Mouse (Mus musculus): Measurements from ENCODE around the gene Ankk1. TPM values are rescaled to one million over a fixed set of nuclear protein-coding genes. Genes with fewer than 3 reads are reported as not detected.

Ankk1 gene
- not detected in 2 replicates for polyA plus RNA-seq (2015; fragmentation: Nextera tagmentation; extraction: Ambion mirVana)

DNA sequence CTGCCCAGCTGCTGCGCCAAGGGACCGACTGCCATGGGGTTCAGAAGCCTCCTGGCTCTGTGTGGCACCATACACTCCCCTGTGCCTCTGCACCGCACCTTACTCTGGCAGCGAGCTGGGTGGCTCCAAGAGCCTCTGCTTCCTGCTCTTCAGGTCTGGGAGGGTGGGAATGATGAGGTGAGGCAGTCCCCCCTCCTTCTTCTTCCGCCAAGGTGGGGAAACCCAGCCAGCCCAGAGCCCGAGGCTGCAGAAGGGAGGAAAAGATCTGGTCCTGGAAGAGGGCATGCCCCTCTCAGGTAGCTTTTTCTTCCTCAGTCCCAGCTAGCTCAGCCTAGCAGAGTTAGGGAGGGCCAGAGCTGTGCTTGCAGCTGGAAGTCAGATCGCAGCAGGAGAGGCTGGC, at the start of gene Ankk1:
TSS of gene Ankk1 (minus strand) at position 101 of the 400 bp plus-strand sequence.
- H3K9ac ChIP-seq, result no peak within 1 kb of the TSS
- H3K27ac ChIP-seq, result no peak within 1 kb of the TSS
- H3K4me2 ChIP-seq, result no peak within 1 kb of the TSS
- 90% methylated on average over 7 of the region's 7 CpGs for WGBS
- no peaks in the 10 kb centered on the region for H3K36me3 ChIP-seq (ENCODE audit: poor library complexity, severe bottlenecking)
- H3K4me1 ChIP-seq, result peaks cover 9% of the 10 kb centered on the region; the same call in 1 of the 2 replicates
- H3K27me3 ChIP-seq, result no peaks in the 10 kb centered on the region
- no peak for ATAC-seq
- no peaks in the 10 kb centered on the region for H3K9me3 ChIP-seq (replicated peaks)
- H3K4me3 ChIP-seq, result no peak within 1 kb of the TSS

DNA sequence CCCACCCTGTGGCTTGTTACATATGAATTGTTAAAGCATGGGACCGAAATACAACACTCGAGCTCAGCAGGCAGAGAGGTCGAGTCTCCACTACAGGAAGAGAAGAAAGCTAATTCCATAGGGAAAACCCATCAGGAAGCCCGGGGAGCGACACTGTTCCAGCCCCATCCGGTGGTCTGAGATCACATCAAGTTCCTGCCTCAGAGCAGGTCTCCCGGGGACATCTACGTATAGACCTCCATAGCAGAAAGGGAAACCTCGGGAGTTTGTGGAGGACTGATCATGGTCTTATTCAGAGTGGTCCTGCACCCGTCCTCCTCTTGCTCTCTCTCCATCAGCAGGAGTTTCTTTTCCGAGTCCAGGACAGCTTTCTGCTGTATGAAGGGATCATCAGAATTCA, 45.3 kb upstream of the Ankk1 start:
- no peaks in the 10 kb centered on the region for H3K36me3 ChIP-seq (ENCODE audit: poor library complexity, severe bottlenecking)
- ATAC-seq, result no peak
- H3K4me2 ChIP-seq, result no peak overlapping the region
- H3K4me1 ChIP-seq, result no peaks in the 10 kb centered on the region
- H3K9ac ChIP-seq, result no peak overlapping the region
- H3K27me3 ChIP-seq, result no peaks in the 10 kb centered on the region
- 79% methylated on average over 11 of the region's 11 CpGs for WGBS
- no peaks in the 10 kb centered on the region for H3K9me3 ChIP-seq (replicated peaks)
- no peak overlapping the region for H3K27ac ChIP-seq
- no peak overlapping the region for H3K4me3 ChIP-seq

DNA sequence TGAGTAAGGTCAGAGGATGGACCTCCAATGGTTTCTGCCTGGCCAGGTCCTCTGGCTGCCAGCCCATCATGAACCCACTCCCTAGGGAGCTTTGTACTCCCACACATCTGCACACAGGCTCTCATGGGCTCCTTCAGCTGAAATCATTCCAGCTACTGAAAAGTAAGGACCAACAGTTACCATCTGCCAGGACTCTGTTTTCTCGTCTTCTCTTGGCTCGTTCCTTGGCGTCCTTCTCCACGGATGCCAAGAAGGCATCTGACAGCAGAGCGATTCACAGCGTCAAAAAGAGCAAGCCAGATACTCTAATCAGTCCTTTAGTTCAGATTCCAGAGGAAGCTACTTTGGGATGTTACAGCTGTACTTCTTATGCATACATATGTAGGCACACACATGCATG, 44.1 kb upstream of the Ankk1 start:
- Histone ChIP-seq H3K4me3 (no peak overlapping the region), H3K27ac (no peak overlapping the region), H3K4me1 (no peaks in the 10 kb centered on the region), H3K4me2 (no peak overlapping the region), H3K27me3 (no peaks in the 10 kb centered on the region), H3K9ac (no peak overlapping the region), H3K9me3 (replicated peaks) (no peaks in the 10 kb centered on the region), H3K36me3 (ENCODE audit: poor library complexity, severe bottlenecking) (no peaks in the 10 kb centered on the region)
- WGBS, result 75% methylated on average over 6 of the region's 6 CpGs
- ATAC-seq, result no peak

DNA sequence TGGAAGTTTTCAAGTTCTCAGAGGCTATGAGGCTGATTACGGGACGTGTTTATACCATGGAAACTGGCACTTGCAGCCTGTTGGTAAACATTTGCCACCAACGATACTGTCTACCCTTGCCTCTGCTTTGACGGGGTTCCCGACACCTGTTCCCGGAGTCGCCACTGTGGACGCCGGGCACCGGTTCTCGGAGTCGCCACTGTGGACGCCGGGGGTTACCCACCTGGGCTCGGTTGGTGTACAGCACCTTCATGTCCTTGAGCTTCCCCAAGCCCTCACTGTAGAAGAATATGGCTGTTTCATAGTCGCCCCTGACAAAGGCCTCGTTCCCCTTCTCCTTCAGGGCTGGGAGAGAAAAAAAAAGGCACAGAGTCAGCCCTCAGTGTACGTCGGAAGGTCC, 43.2 kb upstream of the Ankk1 start:
- ATAC-seq, result no peak

DNA sequence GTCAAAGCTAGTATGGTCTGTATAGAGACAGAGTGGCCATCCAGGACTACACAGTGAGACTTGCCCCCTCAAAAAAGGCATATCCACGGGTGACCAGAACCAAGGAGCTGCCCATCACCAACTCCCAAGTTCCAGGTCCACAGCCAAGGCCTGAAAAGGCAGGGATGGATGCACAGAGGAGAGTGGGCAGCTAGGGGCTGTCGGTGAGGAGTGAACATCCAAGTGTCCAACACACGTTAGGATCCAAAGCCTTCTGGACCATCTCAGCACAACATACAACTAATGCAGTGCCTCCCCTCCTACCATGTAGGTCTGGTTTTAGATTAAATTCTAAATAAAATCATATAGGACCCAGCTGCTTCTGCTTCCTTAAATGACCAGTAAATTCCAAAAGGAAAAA, 29.3 kb upstream of the Ankk1 start:
- WGBS, result 86% methylated on average over 3 of the region's 3 CpGs
- H3K4me2 ChIP-seq, result no peak overlapping the region
- H3K9me3 ChIP-seq (replicated peaks), result 0 out of 2 replicates have a peak, but pooled peaks cover 6% of the 10 kb centered on the region
- no peak overlapping the region for H3K27ac ChIP-seq
- H3K9ac ChIP-seq, result no peak overlapping the region
- no peaks in the 10 kb centered on the region for H3K4me1 ChIP-seq
- no peak overlapping the region for H3K4me3 ChIP-seq
- ATAC-seq, result no peak
- H3K27me3 ChIP-seq, result no peaks in the 10 kb centered on the region
- H3K36me3 ChIP-seq (ENCODE audit: poor library complexity, severe bottlenecking), result no peaks in the 10 kb centered on the region

More for the DNA sequence above, 43.2 kb upstream of the Ankk1 start:
- Histone ChIP-seq H3K36me3 (ENCODE audit: poor library complexity, severe bottlenecking) (no peaks in the 10 kb centered on the region), H3K4me3 (no peak overlapping the region), H3K4me2 (no peak overlapping the region), H3K4me1 (no peaks in the 10 kb centered on the region), H3K9me3 (replicated peaks) (no peaks in the 10 kb centered on the region), H3K27me3 (no peaks in the 10 kb centered on the region), H3K9ac (no peak overlapping the region), H3K27ac (no peak overlapping the region)
- WGBS, result 92% methylated on average over 19 of the region's 19 CpGs

DNA sequence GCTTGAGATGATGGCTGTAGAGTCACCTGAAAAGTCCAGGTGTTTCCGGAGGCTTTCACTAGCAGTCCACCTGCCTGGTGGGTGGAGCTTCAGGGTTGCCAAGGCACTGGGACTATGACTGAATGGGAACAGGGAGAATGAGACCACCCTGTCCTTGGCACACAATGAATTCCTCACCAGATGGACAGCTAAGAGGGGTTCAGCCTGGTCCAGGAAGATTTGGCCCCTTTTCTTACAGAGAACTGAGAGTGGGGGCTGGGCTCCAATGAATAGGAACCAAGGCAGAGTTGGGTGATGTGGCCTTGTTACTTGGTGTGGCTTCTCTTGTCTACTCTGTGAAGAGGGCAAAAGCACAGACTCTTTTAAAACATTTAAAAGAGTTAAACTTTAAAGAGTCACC, 25.6 kb upstream of the Ankk1 start:
- H3K36me3 ChIP-seq (ENCODE audit: poor library complexity, severe bottlenecking), result no peaks in the 10 kb centered on the region
- ATAC-seq, result no peak
- H3K9me3 ChIP-seq (replicated peaks), result 0 out of 2 replicates have a peak, but pooled peaks cover 6% of the 10 kb centered on the region
- no peak overlapping the region for H3K9ac ChIP-seq
- no peak overlapping the region for H3K4me3 ChIP-seq
- no peaks in the 10 kb centered on the region for H3K27me3 ChIP-seq
- no peaks in the 10 kb centered on the region for H3K4me1 ChIP-seq
- no peak overlapping the region for H3K4me2 ChIP-seq
- H3K27ac ChIP-seq, result no peak overlapping the region
- 94% methylated on average over 1 of the region's 1 CpGs for WGBS

DNA sequence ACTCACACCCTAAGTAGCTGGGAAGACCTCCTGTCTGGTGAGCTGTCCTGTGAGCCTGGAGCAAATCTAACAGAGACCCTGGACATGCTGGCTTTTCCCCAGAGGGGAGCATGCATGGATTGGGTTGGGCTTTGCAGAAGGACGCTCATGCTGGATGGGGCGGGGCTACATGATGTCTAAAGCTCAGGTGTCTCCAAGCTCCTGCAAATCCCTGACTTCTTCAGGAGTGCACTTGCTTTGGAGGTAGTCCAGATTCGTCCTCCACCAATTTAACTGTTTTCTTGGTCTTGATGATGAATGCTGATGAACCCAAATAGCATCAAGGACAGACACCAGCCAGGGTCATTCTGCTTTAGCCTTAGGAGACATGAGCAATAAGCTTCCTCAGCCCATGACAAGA, 23.7 kb upstream of the Ankk1 start:
- Histone ChIP-seq H3K36me3 (ENCODE audit: poor library complexity, severe bottlenecking) (no peaks in the 10 kb centered on the region), H3K4me3 (no peak overlapping the region), H3K4me2 (no peak overlapping the region), H3K27ac (no peak overlapping the region), H3K4me1 (no peaks in the 10 kb centered on the region), H3K9me3 (replicated peaks) (0 out of 2 replicates have a peak, but pooled peaks cover 6% of the 10 kb centered on the region), H3K27me3 (no peaks in the 10 kb centered on the region), H3K9ac (no peak overlapping the region)
- no peak for ATAC-seq
- 82% methylated on average over 3 of the region's 3 CpGs for WGBS

DNA sequence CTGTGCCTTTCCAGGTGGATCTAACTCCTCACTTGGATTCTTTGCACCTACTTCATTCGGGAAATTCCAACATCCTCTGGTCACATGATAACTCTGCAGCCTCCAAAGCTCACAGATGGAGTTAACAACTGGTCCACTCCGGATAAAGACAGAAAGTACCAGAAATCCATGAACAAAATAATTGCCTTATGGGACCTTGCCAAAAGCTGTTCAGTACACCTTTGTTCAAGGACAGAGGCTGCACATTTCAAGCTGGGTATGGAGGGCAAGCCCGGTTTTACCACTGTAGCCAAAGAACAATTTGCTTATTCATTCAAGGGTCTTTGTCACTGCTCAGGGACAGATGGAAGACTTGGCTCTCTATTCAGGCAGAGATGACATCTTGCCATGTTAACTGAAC, 15.8 kb upstream of the Ankk1 start:
- no peak for ATAC-seq
- no peak overlapping the region for H3K4me3 ChIP-seq
- no peaks in the 10 kb centered on the region for H3K27me3 ChIP-seq
- H3K36me3 ChIP-seq (ENCODE audit: poor library complexity, severe bottlenecking), result no peaks in the 10 kb centered on the region
- H3K27ac ChIP-seq, result no peak overlapping the region; the same call in 1 of the 2 replicates
- H3K9me3 ChIP-seq (replicated peaks), result no peaks in the 10 kb centered on the region
- H3K4me1 ChIP-seq, result peaks cover 8% of the 10 kb centered on the region
- 53% methylated on average over 3 of the region's 3 CpGs for WGBS
- H3K4me2 ChIP-seq, result no peak overlapping the region
- H3K9ac ChIP-seq, result no peak overlapping the region

DNA sequence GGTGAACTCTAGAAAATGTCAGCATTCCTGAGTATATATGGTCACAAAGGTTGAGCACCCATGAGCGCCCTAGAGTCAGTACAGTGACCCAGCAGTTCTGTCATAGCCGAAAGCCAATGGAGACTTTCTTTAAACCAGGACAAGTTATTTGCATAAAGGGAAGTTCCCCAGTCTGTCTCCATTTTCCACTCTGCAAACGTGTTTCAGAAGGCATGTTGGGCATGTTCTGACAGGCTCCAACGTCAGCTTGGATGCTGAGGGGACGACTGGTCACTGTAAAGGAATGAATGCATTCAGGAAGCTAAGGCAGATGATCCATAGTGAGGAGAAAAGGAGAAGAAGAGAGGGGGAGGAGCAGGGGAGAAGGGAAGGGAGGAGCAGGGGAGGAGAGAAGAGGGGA, 657 bp upstream of the Ankk1 start:
- Histone ChIP-seq H3K9ac (no peak overlapping the region), H3K27me3 (no peaks in the 10 kb centered on the region), H3K27ac (no peak overlapping the region), H3K4me3 (no peak overlapping the region), H3K9me3 (replicated peaks) (no peaks in the 10 kb centered on the region), H3K4me2 (no peak overlapping the region), H3K36me3 (ENCODE audit: poor library complexity, severe bottlenecking) (no peaks in the 10 kb centered on the region), H3K4me1 (peaks cover 5% of the 10 kb centered on the region; the same call in 1 of the 2 replicates)
- ATAC-seq, result no peak
- 76% methylated on average over 5 of the region's 5 CpGs for WGBS

DNA sequence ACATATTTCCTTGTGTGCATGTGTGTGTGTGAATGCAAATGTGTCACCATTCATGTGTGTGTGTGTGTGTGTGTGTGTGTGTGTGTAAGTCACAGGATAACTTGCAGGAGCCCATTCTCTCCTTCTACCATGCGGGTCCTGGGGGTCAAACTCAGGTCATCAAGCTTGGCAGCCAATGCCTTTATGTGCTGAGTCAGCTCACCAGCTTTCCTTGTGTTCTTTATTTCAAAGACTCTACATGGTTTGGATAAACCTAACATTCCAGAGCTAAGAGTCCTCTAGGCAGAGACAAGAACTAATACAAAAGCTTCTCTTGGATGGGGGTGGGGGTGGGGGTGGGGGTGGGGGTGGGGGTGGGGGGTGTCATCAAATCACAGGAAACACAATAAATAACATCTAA, 1.2 kb downstream of the Ankk1 start:
- Histone ChIP-seq H3K4me1 (peaks cover 9% of the 10 kb centered on the region; the same call in 1 of the 2 replicates), H3K4me3 (no peak overlapping the region), H3K9ac (no peak overlapping the region), H3K4me2 (no peak overlapping the region), H3K27me3 (no peaks in the 10 kb centered on the region), H3K36me3 (ENCODE audit: poor library complexity, severe bottlenecking) (no peaks in the 10 kb centered on the region), H3K9me3 (replicated peaks) (no peaks in the 10 kb centered on the region), H3K27ac (no peak overlapping the region)
- 57% methylated on average over 1 of the region's 1 CpGs for WGBS
- no peak for ATAC-seq

DNA sequence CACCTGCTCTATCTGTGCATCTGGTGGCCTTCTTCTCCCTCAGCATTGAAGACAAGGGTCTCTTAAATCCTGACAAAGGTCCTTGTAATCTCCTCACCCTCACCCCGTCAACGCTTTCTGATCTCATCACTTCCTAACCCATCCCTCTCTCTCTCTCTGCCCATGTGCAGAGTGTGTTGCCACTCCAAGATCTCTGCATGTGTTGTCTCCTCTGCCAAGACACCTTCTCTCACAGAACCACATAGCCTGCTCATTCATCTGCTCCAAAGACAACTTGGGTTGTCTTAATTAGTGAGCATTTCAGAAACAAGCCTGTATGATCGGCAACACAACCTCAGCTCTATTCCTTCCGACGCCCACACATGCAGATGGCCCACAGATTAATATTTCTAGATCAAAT, 3.0 kb downstream of the Ankk1 start:
- WGBS, result 95% methylated on average over 5 of the region's 5 CpGs
- H3K4me1 ChIP-seq, result peaks cover 9% of the 10 kb centered on the region; the same call in 1 of the 2 replicates
- H3K36me3 ChIP-seq (ENCODE audit: poor library complexity, severe bottlenecking), result no peaks in the 10 kb centered on the region
- H3K9ac ChIP-seq, result no peak overlapping the region
- no peak overlapping the region for H3K4me3 ChIP-seq
- H3K9me3 ChIP-seq (replicated peaks), result no peaks in the 10 kb centered on the region
- H3K4me2 ChIP-seq, result no peak overlapping the region
- no peak overlapping the region for H3K27ac ChIP-seq
- H3K27me3 ChIP-seq, result no peaks in the 10 kb centered on the region
- ATAC-seq, result no peak

DNA sequence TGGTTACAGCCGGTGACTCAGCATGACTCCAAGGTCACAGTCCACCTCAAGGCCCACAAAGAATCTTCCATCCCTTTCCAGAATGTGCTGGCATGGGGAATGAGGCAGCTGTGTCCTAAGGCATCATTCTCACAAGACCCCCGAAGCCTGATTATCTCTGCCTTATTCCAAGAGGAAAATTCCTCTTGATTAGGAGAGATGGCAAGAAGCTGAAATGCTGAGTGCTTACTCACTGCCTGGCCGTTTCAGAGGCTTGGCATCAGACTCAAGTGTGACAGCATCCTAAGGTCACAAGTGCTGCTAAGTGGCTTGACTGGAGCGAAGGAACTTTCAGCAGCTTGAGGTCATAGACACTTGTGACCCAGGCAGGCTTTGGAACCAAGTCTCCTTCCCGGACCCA, 16.2 kb downstream of the Ankk1 start:
- 88% methylated on average over 5 of the region's 5 CpGs for WGBS
- H3K27ac ChIP-seq, result no peak overlapping the region
- H3K4me2 ChIP-seq, result no peak overlapping the region
- H3K4me1 ChIP-seq, result peaks cover 4% of the 10 kb centered on the region; the same call in 1 of the 2 replicates
- no peaks in the 10 kb centered on the region for H3K27me3 ChIP-seq
- H3K9me3 ChIP-seq (replicated peaks), result no peaks in the 10 kb centered on the region
- ATAC-seq, result no peak
- no peak overlapping the region for H3K4me3 ChIP-seq
- no peaks in the 10 kb centered on the region for H3K36me3 ChIP-seq (ENCODE audit: poor library complexity, severe bottlenecking)
- H3K9ac ChIP-seq, result no peak overlapping the region

DNA sequence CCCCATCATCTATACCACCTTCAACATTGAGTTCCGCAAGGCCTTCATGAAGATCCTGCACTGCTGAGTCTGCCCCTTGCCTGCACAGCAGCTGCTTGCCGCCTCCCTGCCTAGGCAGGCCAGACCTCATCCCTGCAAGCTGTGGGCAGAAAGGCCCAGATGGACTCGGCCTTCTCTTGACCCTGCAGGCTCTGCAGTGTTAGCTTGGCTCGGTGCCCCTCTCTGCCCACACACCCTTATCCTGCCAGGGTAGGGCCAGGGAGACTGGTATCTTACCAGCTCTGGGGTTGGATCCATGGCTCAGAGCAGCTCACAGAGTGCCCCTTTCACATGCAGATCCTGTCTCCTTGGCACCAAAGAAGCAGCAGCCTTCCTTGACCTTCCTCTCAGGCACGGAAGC, 19.8 kb downstream of the Ankk1 start:
- Histone ChIP-seq H3K9me3 (replicated peaks) (no peaks in the 10 kb centered on the region), H3K4me1 (peaks cover 4% of the 10 kb centered on the region; the same call in 1 of the 2 replicates), H3K4me3 (no peak overlapping the region), H3K36me3 (ENCODE audit: poor library complexity, severe bottlenecking) (no peaks in the 10 kb centered on the region), H3K4me2 (no peak overlapping the region), H3K27me3 (no peaks in the 10 kb centered on the region), H3K9ac (no peak overlapping the region), H3K27ac (no peak overlapping the region)
- ATAC-seq, result no peak
- WGBS, result 92% methylated on average over 5 of the region's 5 CpGs
